Mouse (Mus musculus) forebrain, postnatal 0 days (tissue): ENCODE results near the gene Pde4dip. TPM values are rescaled to one million over a fixed set of nuclear protein-coding genes. Genes with fewer than 3 reads are reported as not detected.

Experiments used
- ATAC-seq: fragments of 200-750 bp; cut with Nextera tagmentation; 2 replicates; pipeline ENCODE4 v1.8.0; 2017; ENCODE audit warnings: mild to moderate bottlenecking, moderate library complexity
- DNase-seq: peaks from one replicate; pipeline ENCODE4 v3.0.0-alpha.2; 2015
- H3K27ac ChIP-seq: fragments of 300-500 bp; sonication (generic); 2 replicates; pipeline ENCODE4 v1.5.1; 2014; ENCODE audit warnings: low read depth, mild to moderate bottlenecking, antibody characterized with exemption, low read length, moderate library complexity, mixed read lengths
- H3K27me3 ChIP-seq: fragments of 300-500 bp; sonication (generic); 2 replicates; pipeline ENCODE4 v1.6.1; 2014; ENCODE audit warnings: mild to moderate bottlenecking, low read length, mixed read lengths; ENCODE audit not compliant: insufficient read depth
- H3K36me3 ChIP-seq: fragments of 300-500 bp; sonication (generic); 2 replicates; pipeline ENCODE4 v1.6.1; 2014; ENCODE audit warnings: mild to moderate bottlenecking, moderate library complexity; ENCODE audit not compliant: insufficient read depth
- H3K4me1 ChIP-seq: fragments of 300-500 bp; sonication (generic); 2 replicates; pipeline ENCODE4 v1.6.1; 2014; ENCODE audit warnings: antibody characterized with exemption; ENCODE audit not compliant: insufficient read depth
- H3K4me2 ChIP-seq: fragments of 300-500 bp; sonication (generic); 2 replicates; pipeline ENCODE4 v1.6.1; 2014; ENCODE audit warnings: low read depth, mild to moderate bottlenecking, moderate library complexity
- H3K4me3 ChIP-seq: fragments of 300-500 bp; sonication (generic); 2 replicates; pipeline ENCODE4 v1.5.1; 2014; ENCODE audit warnings: low read depth, low read length, mixed read lengths
- H3K9ac ChIP-seq: fragments of 300-500 bp; sonication (generic); 2 replicates; pipeline ENCODE4 v1.6.1; 2014; ENCODE audit warnings: mild to moderate bottlenecking
- H3K9me3 ChIP-seq: fragments of 300-500 bp; sonication (generic); 2 replicates; pipeline ENCODE4 v1.6.1; 2016; ENCODE audit warnings: low read length
- CTCF ChIP-seq: sonication (generic); IDR thresholded peaks from 2 replicates; pipeline ENCODE4 v1.5.1; 2016; ENCODE audit warnings: antibody characterized with exemption, control low read depth, low read depth
- WGBS: fragments of 180-500 bp; shearing (Covaris S2); extraction: QIAGEN DNeasy Blood & Tissue Kit; methylation state at CpG from one replicate; pipeline ENCODE4 v1.1.7; 2014; 5-methylcytosine and 5-hydroxymethylcytosine counted together
- polyA plus RNA-seq: library from polyadenylated mRNA; unstranded; fragments of >200 nt; fragmentation: Nextera tagmentation; extraction: Ambion mirVana; gene quantifications from 2 replicates; pipeline ENCODE4 v1.2.1, GENCODE M21; 2015
- total RNA-seq: library from RNA; depleted of rRNA; stranded (reverse); fragments of >200 nt; gene quantifications from 2 replicates; pipeline ENCODE4 v1.2.3, GENCODE M21; 2014

Gene Pde4dip
- total and polyA plus RNA-seq, 2 experiments from 2014 or later: 53.1 to 118 TPM

DNA sequence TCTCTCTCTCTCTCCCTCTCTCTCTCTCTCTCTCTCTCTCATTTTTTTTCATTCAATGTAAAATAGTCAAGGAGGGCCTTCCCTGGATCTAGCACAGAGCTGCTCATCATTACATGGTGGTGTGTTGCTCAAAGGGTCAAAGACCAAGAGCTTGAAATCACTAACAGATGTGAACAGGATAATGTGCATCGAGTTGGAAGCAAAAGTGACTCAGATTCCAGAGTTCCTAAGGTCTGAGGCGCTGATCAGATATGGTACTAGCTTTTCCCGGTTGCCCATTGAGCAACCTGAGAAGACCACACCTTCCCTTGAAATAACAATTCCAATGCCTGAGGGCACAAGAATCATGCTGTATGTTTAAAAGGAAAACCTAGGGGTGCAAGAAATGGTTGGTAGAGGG is 9.9 kb upstream of the Pde4dip start:
- peaks cover 13% of the 10 kb centered on the region for H3K4me1 ChIP-seq
- no peaks in the 10 kb centered on the region for H3K27me3 ChIP-seq
- DNase-seq: no peak
- no peak for ATAC-seq
- WGBS: 76% methylated on average over 3 of the region's 3 CpGs
- no peaks in the 10 kb centered on the region for H3K9me3 ChIP-seq
- no peak overlapping the region for H3K27ac ChIP-seq
- no peak overlapping the region for H3K4me2 ChIP-seq
- TF ChIP-seq CTCF: no peak
- no peak overlapping the region for H3K9ac ChIP-seq
- H3K36me3 ChIP-seq: no peaks in the 10 kb centered on the region
- no peak overlapping the region for H3K4me3 ChIP-seq

DNA sequence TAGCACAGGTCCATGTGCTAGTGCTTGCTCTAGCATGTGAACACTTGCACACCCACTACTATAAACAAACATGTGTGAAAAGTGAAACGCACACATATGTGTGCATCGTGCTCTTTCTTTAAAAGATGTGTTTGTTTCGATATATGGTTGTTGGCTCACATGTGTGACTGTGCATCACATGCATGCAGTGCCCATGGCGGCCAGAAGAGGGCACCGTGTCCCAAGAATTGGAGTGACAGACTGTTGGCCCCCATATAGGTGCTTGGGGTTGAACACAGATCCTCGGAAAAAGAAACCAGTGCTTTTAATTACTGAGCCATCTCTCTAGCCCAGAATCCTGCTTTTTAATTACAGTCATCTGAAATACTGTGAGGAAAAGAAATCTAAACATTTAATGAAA is 6.2 kb upstream of the Pde4dip start:
- H3K36me3 ChIP-seq: no peaks in the 10 kb centered on the region
- H3K27ac ChIP-seq: no peak overlapping the region
- peak; percentile 58 for TF ChIP-seq CTCF
- no peak overlapping the region for H3K4me3 ChIP-seq
- H3K9me3 ChIP-seq: no peaks in the 10 kb centered on the region
- DNase-seq: no peak
- H3K9ac ChIP-seq: no peak overlapping the region
- no peak for ATAC-seq
- no peak overlapping the region for H3K4me2 ChIP-seq
- no peaks in the 10 kb centered on the region for H3K27me3 ChIP-seq
- H3K4me1 ChIP-seq: no peaks in the 10 kb centered on the region
- 48% methylated on average over 6 of the region's 6 CpGs for WGBS

DNA sequence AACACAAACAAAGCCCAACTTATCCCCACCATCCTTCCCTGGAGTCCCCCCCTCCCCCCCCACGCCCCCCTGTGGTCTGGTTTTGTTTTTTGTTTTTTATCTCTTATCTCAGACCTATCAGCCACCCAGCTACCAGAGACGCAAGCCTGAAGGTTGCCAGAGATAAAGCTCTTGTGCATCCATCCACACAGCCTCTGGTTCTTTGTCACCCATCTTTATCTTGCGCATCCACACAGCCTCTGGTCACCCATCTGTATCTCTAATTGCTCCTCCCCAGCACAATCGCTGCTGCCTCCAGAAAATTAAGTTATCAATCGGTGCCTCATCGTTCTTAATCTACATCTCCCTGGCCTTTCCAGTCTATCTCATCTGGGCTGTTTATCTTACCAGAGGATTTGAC is 1.7 kb upstream of the Pde4dip start:
- H3K4me2 ChIP-seq: no peak overlapping the region
- no peaks in the 10 kb centered on the region for H3K27me3 ChIP-seq
- no peaks in the 10 kb centered on the region for H3K36me3 ChIP-seq
- TF ChIP-seq CTCF: no peak
- H3K9me3 ChIP-seq: no peaks in the 10 kb centered on the region
- DNase-seq (no peak), ATAC-seq (no peak)
- H3K27ac ChIP-seq: no peak overlapping the region
- no peak overlapping the region for H3K9ac ChIP-seq
- no peak overlapping the region for H3K4me3 ChIP-seq
- 74% methylated on average over 6 of the region's 6 CpGs for WGBS
- H3K4me1 ChIP-seq: no peaks in the 10 kb centered on the region

DNA sequence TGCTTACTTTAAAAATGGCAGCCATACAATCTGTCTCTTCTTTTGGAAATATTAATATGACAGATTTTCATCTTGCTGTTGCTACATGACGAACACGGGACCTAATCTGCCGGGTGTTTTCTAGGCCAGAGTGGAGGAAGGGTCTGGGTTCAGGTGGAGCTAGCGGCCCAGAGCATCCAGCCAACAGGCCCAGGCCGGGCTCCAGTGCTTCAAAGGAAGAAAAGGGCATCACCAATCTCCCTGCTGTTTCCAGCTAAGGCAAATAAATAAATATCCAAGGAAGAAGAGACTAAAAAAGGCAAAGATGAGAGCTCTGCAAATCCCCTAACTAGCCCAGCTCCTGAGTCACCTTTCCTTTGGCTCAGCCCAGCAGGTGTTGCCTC is 731 bp downstream of the Pde4dip start:
- no peaks in the 10 kb centered on the region for H3K27me3 ChIP-seq
- no peak for TF ChIP-seq CTCF
- no peaks in the 10 kb centered on the region for H3K36me3 ChIP-seq
- peak overlapping the region; percentile 69 for H3K4me3 ChIP-seq
- peak overlapping the region; percentile 64 for H3K4me2 ChIP-seq
- H3K9me3 ChIP-seq: no peaks in the 10 kb centered on the region
- ATAC-seq (peak; percentile 11; the same call in 1 of the 2 replicates), DNase-seq (peak; percentile 56)
- H3K9ac ChIP-seq: peak overlapping the region; percentile 96
- peak overlapping the region; percentile 93 for H3K27ac ChIP-seq
- WGBS: 51% methylated on average over 5 of the region's 5 CpGs
- no peaks in the 10 kb centered on the region for H3K4me1 ChIP-seq

DNA sequence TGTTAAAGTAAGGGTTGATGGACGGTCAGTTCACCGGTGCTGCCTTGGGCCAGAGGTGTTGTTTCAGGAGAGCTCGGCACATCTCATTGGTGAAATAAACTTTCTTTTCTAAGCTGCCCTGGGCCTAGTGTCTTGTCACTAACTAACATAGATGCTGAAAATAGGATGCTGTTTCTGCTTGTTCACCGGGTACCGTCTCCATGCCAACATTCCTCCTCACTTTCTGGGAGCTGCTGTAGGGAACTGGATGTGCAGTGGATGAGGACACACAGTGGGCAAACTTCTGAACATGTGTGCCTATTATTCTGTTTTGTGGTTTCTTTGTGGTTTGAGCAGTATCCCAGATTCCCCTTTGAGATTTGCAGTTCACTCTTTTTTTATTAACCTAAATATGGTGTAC is 6.9 kb downstream of the Pde4dip start:
- H3K9me3 ChIP-seq: no peaks in the 10 kb centered on the region
- WGBS: 87% methylated on average over 5 of the region's 5 CpGs
- H3K4me2 ChIP-seq: no peak overlapping the region
- ATAC-seq: no peak
- TF ChIP-seq CTCF: no peak
- no peaks in the 10 kb centered on the region for H3K4me1 ChIP-seq
- DNase-seq: no peak
- no peak overlapping the region for H3K9ac ChIP-seq
- no peaks in the 10 kb centered on the region for H3K36me3 ChIP-seq
- no peak overlapping the region for H3K27ac ChIP-seq
- no peaks in the 10 kb centered on the region for H3K27me3 ChIP-seq
- H3K4me3 ChIP-seq: no peak overlapping the region

GRCm38 (mm10) chr3:97879222-97879621 is 9.3 kb downstream of the Pde4dip start:
- peak; percentile 83 for DNase-seq
- 13% methylated on average over 5 of the region's 5 CpGs for WGBS
- no peaks in the 10 kb centered on the region for H3K36me3 ChIP-seq
- H3K27ac ChIP-seq: no peak overlapping the region
- no peaks in the 10 kb centered on the region for H3K4me1 ChIP-seq
- ATAC-seq: peak; percentile 53; the same call in 1 of the 2 replicates
- H3K4me3 ChIP-seq: no peak overlapping the region
- H3K9me3 ChIP-seq: no peaks in the 10 kb centered on the region
- TF ChIP-seq CTCF: peak; percentile 84
- no peak overlapping the region for H3K4me2 ChIP-seq
- H3K27me3 ChIP-seq: no peaks in the 10 kb centered on the region
- no peak overlapping the region for H3K9ac ChIP-seq

DNA sequence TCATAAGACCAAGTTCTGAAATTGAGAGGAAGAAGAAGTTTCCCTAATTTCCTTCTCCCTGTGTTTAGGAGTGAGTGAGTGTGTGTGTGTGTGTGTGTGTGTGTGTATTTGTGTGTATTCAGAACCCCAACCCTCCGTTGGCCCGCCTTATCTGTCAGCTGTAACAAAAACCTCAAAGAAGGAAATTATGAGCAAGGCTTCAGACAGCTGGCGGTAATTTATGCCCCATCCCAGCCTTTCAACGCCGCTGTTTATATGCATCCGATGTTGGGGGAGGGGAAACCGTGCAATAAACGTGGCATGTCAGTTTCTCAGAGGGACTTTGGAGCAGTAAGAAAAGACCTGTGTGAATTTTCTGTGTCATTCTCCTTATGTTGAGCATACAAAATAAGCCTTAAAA is 12.2 kb downstream of the Pde4dip start:
- TF ChIP-seq CTCF: no peak
- ATAC-seq (peak; percentile 19; the same call in 1 of the 2 replicates), DNase-seq (peak; percentile 29)
- Histone ChIP-seq H3K27me3 (no peaks in the 10 kb centered on the region), H3K27ac (no peak overlapping the region), H3K4me3 (no peak overlapping the region), H3K4me1 (no peaks in the 10 kb centered on the region), H3K4me2 (no peak overlapping the region), H3K9me3 (no peaks in the 10 kb centered on the region), H3K36me3 (no peaks in the 10 kb centered on the region), H3K9ac (no peak overlapping the region)
- WGBS: 37% methylated on average over 8 of the region's 8 CpGs

GRCm38 (mm10) chr3:97874777-97875176 is 13.7 kb downstream of the Pde4dip start:
- Histone ChIP-seq H3K9me3 (no peaks in the 10 kb centered on the region), H3K27ac (no peak overlapping the region), H3K4me3 (no peak overlapping the region), H3K9ac (no peak overlapping the region), H3K4me2 (no peak overlapping the region), H3K36me3 (no peaks in the 10 kb centered on the region), H3K4me1 (no peaks in the 10 kb centered on the region), H3K27me3 (no peaks in the 10 kb centered on the region)
- 30% methylated on average over 5 of the region's 5 CpGs for WGBS
- no peak for TF ChIP-seq CTCF
- no peak for ATAC-seq
- DNase-seq: no peak
